Mouse (Mus musculus) gastrocnemius, postnatal 10 days (tissue): ENCODE measurements around the gene Hoxa11. TPM values are rescaled to one million over a fixed set of nuclear protein-coding genes. Genes with fewer than 3 reads are reported as not detected.
A peak's percentile ranks its signal among the peaks of the same experiment; 100 is the strongest.

Experiments
- DNase-seq: peaks from one replicate; pipeline ENCODE4 v3.0.0; 2021; ENCODE audit warnings: mixed read lengths
- microRNA-seq, 2 experiments: library from miRNA; unstranded; fragments of <30 nt; microRNA quantifications; one replicate each; pipeline ENCODE4 v1.2.0; 2021
- total RNA-seq, 2 experiments: library from RNA; stranded (reverse); gene quantifications; 2 replicates each; pipeline ENCODE4 v1.2.3; 2021

Hoxa11 gene
- total RNA-seq, 2 experiments from 2014 or later, result 4.4 to 5.6 TPM

GRCm38 (mm10) chr6:52206882-52207683 is 38.5 kb downstream of the Hoxa11 start:
- no peak for DNase-seq

GRCm38 (mm10) chr6:52205638-52206621 is 39.7 kb downstream of the Hoxa11 start:
- DNase-seq, result no peak

- DNase-seq, result no peak
Observed at GRCm38 (mm10) chr6:52205221-52205620, 40.4 kb downstream of the Hoxa11 start.

GRCm38 (mm10) chr6:52204050-52204752 is 41.4 kb downstream of the Hoxa11 start, which contains the start of gene Hoxa5:
Hoxa5 (minus strand) TSS chr6:52204587.
- peak; percentile 88 for DNase-seq

- peak; percentile 52 for DNase-seq
Observed at GRCm38 (mm10) chr6:52203371-52204049, 42.1 kb downstream of the Hoxa11 start.

GRCm38 (mm10) chr6:52203121-52203370 is 42.6 kb downstream of the Hoxa11 start:
- no peak for DNase-seq

GRCm38 (mm10) chr6:52202362-52203120 is 43.1 kb downstream of the Hoxa11 start:
- no peak for DNase-seq

- DNase-seq, result no peak
Observed at GRCm38 (mm10) chr6:52201269-52201668, 44.3 kb downstream of the Hoxa11 start.

- DNase-seq, result no peak
Observed at GRCm38 (mm10) chr6:52200751-52201250, 44.8 kb downstream of the Hoxa11 start.

- DNase-seq, result no peak
Observed at GRCm38 (mm10) chr6:52200073-52200750, 45.4 kb downstream of the Hoxa11 start.

- no peak for DNase-seq
Observed at GRCm38 (mm10) chr6:52197271-52197670, 48.3 kb downstream of the Hoxa11 start.

GRCm38 (mm10) chr6:52196811-52197210 is 48.8 kb downstream of the Hoxa11 start:
- DNase-seq, result no peak

GRCm38 (mm10) chr6:52194690-52195089 is 50.9 kb downstream of the Hoxa11 start:
- no peak for DNase-seq

Small RNA genes lying within 50 kb of the gene (microRNA-seq; reads per million reads assigned to microRNA genes)
- gene Mir196b, result 9,254 to 10,330 reads per million in 2 experiments

Other genes with a start within 250 kb of the Hoxa11 start
- 1 to 10 TPM; 6.1 to 9.1 TPM for gene Skap2, start 233.3 kb downstream of the Hoxa11 start, total RNA-seq
- under 1 TPM in 1 of 2 experiments, not detected in 1; 0.18 TPM for gene Hoxa1, start 87.5 kb downstream of the Hoxa11 start, total RNA-seq
- gene Hoxa2, start 81.0 kb downstream of the Hoxa11 start, total RNA-seq, result 1 to 10 TPM in 1 of 2 experiments, under 1 TPM in 1; 0.87 to 1.4 TPM
- under 1 TPM; 0.12 to 0.25 TPM for gene 5730596B20Rik, start 68.3 kb downstream of the Hoxa11 start, total RNA-seq
- 1 to 10 TPM; 7.5 to 8.5 TPM for gene Hoxa4, start 54.1 kb downstream of the Hoxa11 start, total RNA-seq
- gene Hoxa5, start 41.2 kb downstream of the Hoxa11 start, total RNA-seq, result 1 to 10 TPM; 2.6 to 3.7 TPM
- gene Hoxa6, start 37.1 kb downstream of the Hoxa11 start, total RNA-seq, result 1 to 10 TPM; 1.6 to 2.2 TPM
- 1 to 10 TPM; 2.0 to 5.0 TPM for gene Hoxa3, start 32.5 kb downstream of the Hoxa11 start, total RNA-seq
- gene Gm28308, start 32.5 kb downstream of the Hoxa11 start, total RNA-seq, result not detected
- 1 to 10 TPM; 9.4 to 9.7 TPM for gene Hoxa7, start 24.0 kb downstream of the Hoxa11 start, total RNA-seq
- 10 to 100 TPM in 1 of 2 experiments, 1 to 10 TPM in 1; 7.8 to 11.2 TPM for gene Hoxa9, start 14.7 kb downstream of the Hoxa11 start, total RNA-seq
- 10 to 100 TPM; 30.2 to 30.8 TPM for gene Hoxa10, start 5.0 kb downstream of the Hoxa11 start, total RNA-seq
- 1 to 10 TPM; 1.3 to 1.6 TPM for gene Hoxa13, start 15.1 kb upstream of the Hoxa11 start, total RNA-seq
- not detected for gene Evx1, start 67.7 kb upstream of the Hoxa11 start, total RNA-seq